Mouse (Mus musculus): ENCODE results near the gene Gtf2i. TPM values are rescaled to one million over a fixed set of nuclear protein-coding genes. Genes with fewer than 3 reads are reported as not detected.

Gene Gtf2i
- total and polyA plus RNA-seq, 2 experiments from 2014 or later: 77.2 to 96.4 TPM

DNA sequence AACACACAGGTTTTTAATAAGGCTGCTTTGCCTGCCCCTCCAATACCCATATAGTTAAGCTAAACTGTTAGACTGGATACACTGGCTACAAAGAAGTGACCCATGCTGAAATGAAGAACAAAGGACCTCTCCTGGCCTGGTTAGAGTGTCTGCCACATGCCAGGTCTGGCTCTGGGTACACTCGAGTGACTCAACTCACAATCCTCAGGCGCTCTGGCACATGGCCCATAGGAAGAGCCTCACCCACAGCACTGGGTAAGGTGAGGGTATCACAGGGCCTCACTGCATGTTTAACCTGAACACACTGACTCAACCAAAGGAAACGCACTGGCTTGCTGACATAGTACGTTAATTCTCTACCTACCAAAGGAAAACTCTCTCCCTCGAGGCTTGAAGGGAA lies 68.4 kb downstream of the Gtf2i start:
- DNase-seq (ENCODE audit: low spot score) (no peak), ATAC-seq (ENCODE audit: low FRiP score) (no peak)
- Histone ChIP-seq H3K4me2 (ENCODE audit: low read depth, low read length, poor library complexity, severe bottlenecking) (no peak overlapping the region), H3K27ac (ENCODE audit: low read depth, low read length) (no peak overlapping the region), H3K4me3 (ENCODE audit: low read depth, low read length) (no peak overlapping the region), H3K27me3 (ENCODE audit: insufficient read depth, low read length) (no peaks in the 10 kb centered on the region), H3K9ac (replicated peaks; ENCODE audit: low read length, poor library complexity, severe bottlenecking) (no peak overlapping the region), H3K4me1 (ENCODE audit: insufficient read depth, low read length) (no peaks in the 10 kb centered on the region), H3K36me3 (ENCODE audit: insufficient read depth, low read length) (peaks cover 93% of the 10 kb centered on the region), H3K9me3 (ENCODE audit: low read length) (no peaks in the 10 kb centered on the region)
- 84% methylated on average over 5 of the region's 5 CpGs for WGBS
- TF ChIP-seq CTCF (IDR thresholded peaks at IDR 0.05): no peak

DNA sequence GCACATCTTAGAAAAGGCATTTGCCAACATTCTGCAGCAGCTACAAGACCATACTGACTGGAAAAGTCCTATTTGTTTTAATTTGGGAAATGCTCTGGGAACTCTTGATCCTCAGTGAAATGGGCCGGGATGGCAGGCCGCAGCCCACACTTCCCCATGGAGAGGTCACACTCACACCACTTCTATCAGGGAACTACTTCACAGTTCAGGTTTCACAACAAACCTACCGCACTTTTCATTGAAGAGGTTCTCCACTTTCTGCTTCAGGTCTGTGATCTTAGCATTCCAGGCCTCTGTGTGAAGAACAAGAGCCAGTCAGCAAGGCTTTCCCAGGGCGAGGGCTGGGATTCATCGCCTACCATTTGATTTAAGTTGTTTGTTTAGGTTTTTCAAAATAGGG lies 69.7 kb downstream of the Gtf2i start:
- ATAC-seq (ENCODE audit: low FRiP score) (no peak), DNase-seq (ENCODE audit: low spot score) (no peak)
- H3K4me3 ChIP-seq (ENCODE audit: low read depth, low read length): no peak overlapping the region
- H3K4me1 ChIP-seq (ENCODE audit: insufficient read depth, low read length): no peaks in the 10 kb centered on the region
- H3K9me3 ChIP-seq (ENCODE audit: low read length): no peaks in the 10 kb centered on the region
- WGBS: over 99% methylated on average over 5 of the region's 5 CpGs
- no peak overlapping the region for H3K9ac ChIP-seq (replicated peaks; ENCODE audit: low read length, poor library complexity, severe bottlenecking)
- H3K27me3 ChIP-seq (ENCODE audit: insufficient read depth, low read length): no peaks in the 10 kb centered on the region
- H3K27ac ChIP-seq (ENCODE audit: low read depth, low read length): no peak overlapping the region
- peaks cover 97% of the 10 kb centered on the region for H3K36me3 ChIP-seq (ENCODE audit: insufficient read depth, low read length)
- no peak for TF ChIP-seq CTCF (IDR thresholded peaks at IDR 0.05)
- H3K4me2 ChIP-seq (ENCODE audit: low read depth, low read length, poor library complexity, severe bottlenecking): no peak overlapping the region

DNA sequence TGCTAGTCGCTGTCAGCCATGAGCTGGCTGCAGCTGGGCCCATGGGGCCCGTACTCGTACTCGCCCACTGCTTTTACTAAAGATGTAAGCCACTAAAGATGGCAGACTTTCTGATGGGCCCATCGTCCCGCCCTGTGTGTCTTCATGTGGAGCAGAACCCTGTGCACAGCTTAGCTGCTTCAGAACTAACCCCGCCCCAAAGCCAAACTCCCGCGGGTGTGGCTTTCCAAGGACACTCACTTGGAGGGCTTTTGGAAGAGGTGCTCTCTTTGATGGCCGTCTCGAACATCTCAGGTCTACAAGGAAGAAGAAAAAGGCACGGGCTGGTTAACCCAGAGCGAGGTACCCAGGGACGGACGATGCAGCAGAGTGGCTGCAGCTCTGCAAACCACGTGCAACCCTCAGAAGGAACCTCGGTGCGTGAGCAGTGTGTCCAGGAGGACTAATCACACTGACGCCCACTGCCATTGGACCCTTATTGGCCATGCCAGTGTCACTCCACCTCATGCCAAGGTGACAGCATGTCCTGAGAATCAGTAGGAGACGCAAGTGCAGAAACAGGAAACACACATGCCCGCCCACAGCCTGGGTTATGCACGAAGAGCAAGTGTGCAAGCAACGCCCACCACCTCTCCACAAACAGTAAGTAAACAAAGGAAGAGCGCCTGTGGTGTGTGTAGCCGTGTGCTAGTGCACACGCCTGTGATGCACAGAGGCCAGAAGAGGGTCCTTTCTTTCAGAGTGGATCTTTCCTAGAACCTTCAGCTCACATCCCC lies 70.7 kb downstream of the Gtf2i start:
- Histone ChIP-seq H3K9me3 (ENCODE audit: low read length) (no peaks in the 10 kb centered on the region), H3K4me1 (ENCODE audit: insufficient read depth, low read length) (no peaks in the 10 kb centered on the region), H3K4me2 (ENCODE audit: low read depth, low read length, poor library complexity, severe bottlenecking) (no peak overlapping the region), H3K27ac (ENCODE audit: low read depth, low read length) (no peak overlapping the region), H3K4me3 (ENCODE audit: low read depth, low read length) (no peak overlapping the region), H3K27me3 (ENCODE audit: insufficient read depth, low read length) (no peaks in the 10 kb centered on the region), H3K9ac (replicated peaks; ENCODE audit: low read length, poor library complexity, severe bottlenecking) (no peak overlapping the region), H3K36me3 (ENCODE audit: insufficient read depth, low read length) (peaks cover 97% of the 10 kb centered on the region)
- 93% methylated on average over 26 of the region's 26 CpGs for WGBS
- TF ChIP-seq CTCF (IDR thresholded peaks at IDR 0.05): no peak
- ATAC-seq (ENCODE audit: low FRiP score): no peak
- no peak for DNase-seq (ENCODE audit: low spot score)

DNA sequence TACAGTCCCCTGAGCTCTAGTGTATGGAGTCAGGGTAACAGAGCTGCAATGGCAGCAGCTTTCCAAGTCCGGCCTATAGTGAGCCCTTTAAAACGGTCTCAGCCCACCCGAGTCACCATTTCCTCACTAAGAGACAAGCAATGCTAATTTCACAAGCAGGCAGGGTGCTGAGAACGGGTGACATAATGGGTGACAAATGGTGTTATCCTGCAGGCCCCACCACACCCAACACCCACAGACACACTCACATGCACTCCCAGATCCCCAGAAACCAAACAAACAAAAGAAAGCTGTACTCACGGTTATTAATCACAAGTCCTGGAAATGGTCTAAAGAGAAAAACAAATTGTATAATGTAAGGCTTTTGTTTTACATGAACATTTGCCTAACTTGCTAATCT lies 72.7 kb downstream of the Gtf2i start:
- Histone ChIP-seq H3K27ac (ENCODE audit: low read depth, low read length) (no peak overlapping the region), H3K4me1 (ENCODE audit: insufficient read depth, low read length) (no peaks in the 10 kb centered on the region), H3K9ac (replicated peaks; ENCODE audit: low read length, poor library complexity, severe bottlenecking) (no peak overlapping the region), H3K4me3 (ENCODE audit: low read depth, low read length) (no peak overlapping the region), H3K27me3 (ENCODE audit: insufficient read depth, low read length) (no peaks in the 10 kb centered on the region), H3K36me3 (ENCODE audit: insufficient read depth, low read length) (peaks cover 97% of the 10 kb centered on the region), H3K4me2 (ENCODE audit: low read depth, low read length, poor library complexity, severe bottlenecking) (no peak overlapping the region), H3K9me3 (ENCODE audit: low read length) (no peaks in the 10 kb centered on the region)
- no peak for ATAC-seq (ENCODE audit: low FRiP score)
- 81% methylated on average over 5 of the region's 5 CpGs for WGBS
- TF ChIP-seq CTCF (IDR thresholded peaks at IDR 0.05): no peak
- DNase-seq (ENCODE audit: low spot score): no peak

DNA sequence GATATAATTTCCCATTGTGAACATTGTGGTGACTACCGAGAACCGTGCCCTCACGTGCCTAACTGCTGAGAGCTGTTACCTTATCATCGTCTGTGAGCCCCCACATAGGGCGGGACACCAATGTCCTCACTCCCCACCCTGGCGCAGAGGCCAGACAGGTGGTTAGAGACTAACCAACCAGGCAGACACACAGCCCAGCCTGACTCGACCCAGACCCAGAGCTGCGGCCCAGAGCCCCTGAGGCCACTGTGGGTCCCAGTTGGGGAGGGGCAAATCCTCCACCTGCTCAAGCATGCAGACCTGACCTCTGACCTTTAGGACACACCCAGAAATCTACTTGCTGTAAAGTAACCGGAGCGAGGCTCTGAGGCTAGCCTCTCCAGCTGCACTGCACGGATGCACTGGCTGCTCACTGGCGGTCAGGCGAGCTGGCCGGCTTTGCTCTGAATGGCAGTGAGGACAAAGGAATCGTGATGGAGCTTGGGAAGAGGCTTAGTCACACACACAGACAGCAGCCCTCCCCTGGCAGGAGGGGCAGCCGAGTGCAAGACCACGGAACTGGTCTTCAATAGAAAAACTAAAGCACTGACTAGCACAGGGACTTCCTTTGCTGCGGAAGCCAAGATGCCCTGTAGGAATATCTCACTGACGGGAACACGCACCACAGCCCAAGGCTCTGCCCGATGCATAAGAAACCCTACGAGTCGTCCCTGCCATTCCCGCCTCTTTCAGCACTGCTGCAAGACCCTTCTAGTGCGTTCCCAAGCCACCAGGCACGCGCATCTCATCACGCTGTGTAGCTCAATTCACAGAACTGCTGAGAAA lies 76.4 kb downstream of the Gtf2i start:
- Histone ChIP-seq H3K4me1 (ENCODE audit: insufficient read depth, low read length) (no peaks in the 10 kb centered on the region), H3K9me3 (ENCODE audit: low read length) (no peaks in the 10 kb centered on the region), H3K36me3 (ENCODE audit: insufficient read depth, low read length) (peaks cover 69% of the 10 kb centered on the region), H3K27ac (ENCODE audit: low read depth, low read length) (peak overlapping the region; percentile 57), H3K4me3 (ENCODE audit: low read depth, low read length) (no peak overlapping the region), H3K27me3 (ENCODE audit: insufficient read depth, low read length) (no peaks in the 10 kb centered on the region), H3K9ac (replicated peaks; ENCODE audit: low read length, poor library complexity, severe bottlenecking) (no peak overlapping the region), H3K4me2 (ENCODE audit: low read depth, low read length, poor library complexity, severe bottlenecking) (no peak overlapping the region)
- ATAC-seq (ENCODE audit: low FRiP score) (peak; percentile 79), DNase-seq (ENCODE audit: low spot score) (peak; percentile 58)
- WGBS: 34% methylated on average over 28 of the region's 28 CpGs
- no peak for TF ChIP-seq CTCF (IDR thresholded peaks at IDR 0.05)

DNA sequence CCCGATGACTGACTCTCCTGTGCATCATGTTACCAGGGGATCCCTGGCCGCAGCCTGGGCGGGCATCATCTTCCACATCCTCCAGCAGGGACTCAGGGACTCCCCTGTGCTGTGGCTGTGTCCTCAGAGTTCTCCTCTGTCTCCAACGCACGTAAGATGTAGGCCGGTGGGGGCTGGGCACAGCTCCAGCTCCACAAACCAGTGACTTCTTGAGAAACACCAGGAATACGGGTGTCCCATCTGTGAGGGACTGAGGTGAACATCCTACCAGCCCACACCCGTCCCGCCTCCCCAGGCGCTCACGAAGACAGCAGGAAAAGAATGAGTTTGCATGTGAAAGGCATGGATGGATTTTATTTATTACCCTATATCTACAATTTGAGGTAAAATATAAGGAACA lies 77.1 kb downstream of the Gtf2i start:
- Histone ChIP-seq H3K4me2 (ENCODE audit: low read depth, low read length, poor library complexity, severe bottlenecking) (no peak overlapping the region), H3K36me3 (ENCODE audit: insufficient read depth, low read length) (peaks cover 62% of the 10 kb centered on the region), H3K27me3 (ENCODE audit: insufficient read depth, low read length) (no peaks in the 10 kb centered on the region), H3K9me3 (ENCODE audit: low read length) (no peaks in the 10 kb centered on the region), H3K4me1 (ENCODE audit: insufficient read depth, low read length) (no peaks in the 10 kb centered on the region), H3K4me3 (ENCODE audit: low read depth, low read length) (no peak overlapping the region), H3K27ac (ENCODE audit: low read depth, low read length) (no peak overlapping the region), H3K9ac (replicated peaks; ENCODE audit: low read length, poor library complexity, severe bottlenecking) (no peak overlapping the region)
- TF ChIP-seq CTCF (IDR thresholded peaks at IDR 0.05): no peak
- no peak for DNase-seq (ENCODE audit: low spot score)
- WGBS: 85% methylated on average over 11 of the region's 11 CpGs
- ATAC-seq (ENCODE audit: low FRiP score): no peak
